Mouse (Mus musculus): ENCODE measurements around the gene 3110082I17Rik. TPM values are rescaled to one million over a fixed set of nuclear protein-coding genes. Genes with fewer than 3 reads are reported as not detected.

3110082I17Rik gene
- total and polyA plus RNA-seq, 3 experiments: 41.2 to 100.0 (median 46.9) TPM

GRCm38 (mm10) chr5:139493690-139494089 is 33.4 kb upstream of the 3110082I17Rik start:
- Histone ChIP-seq H3K4me3 (replicated peaks in 1 of 3; ENCODE audit: low read depth in 2 of 3, low read length in 2 of 3, poor library complexity in 1 of 3) (no peak overlapping the region), H3K9ac (ENCODE audit: insufficient read depth, low read depth) (no peak overlapping the region), H3K36me3 (replicated peaks in 1 of 2; ENCODE audit: control insufficient read depth in 1 of 2, insufficient read depth in 1 of 2, low read length in 1 of 2) (no peaks in the 10 kb centered on the region)

GRCm38 (mm10) chr5:139491348-139491747 is 31.0 kb upstream of the 3110082I17Rik start:
- Histone ChIP-seq H3K9ac (ENCODE audit: insufficient read depth, low read depth) (no peak overlapping the region), H3K4me1 (ENCODE audit: control insufficient read depth in 1 of 2, insufficient read depth in 2 of 2) (peaks cover 0 to 3% of the 10 kb centered on the region in 2 experiments; a peak in 2 of 4 replicates), H3K4me3 (replicated peaks in 1 of 3; ENCODE audit: low read depth in 2 of 3, low read length in 2 of 3, poor library complexity in 1 of 3) (no peak overlapping the region), H3K27ac (ENCODE audit: insufficient read depth, low read depth) (no peak overlapping the region), H3K4me2 (ENCODE audit: insufficient read depth, low read depth, poor library complexity, severe bottlenecking) (no peak overlapping the region), H3K36me3 (replicated peaks in 1 of 2; ENCODE audit: control insufficient read depth in 1 of 2, insufficient read depth in 1 of 2, low read length in 1 of 2) (no peaks in the 10 kb centered on the region), H3K9me3 (replicated peaks; ENCODE audit: low read length) (peaks cover 4% of the 10 kb centered on the region), H3K79me2 (replicated peaks; ENCODE audit: control insufficient read depth, extremely low read depth, insufficient read depth, poor library complexity, severe bottlenecking) (no peaks in the 10 kb centered on the region), H3K27me3 (replicated peaks) (peaks cover 24% of the 10 kb centered on the region)
- TF ChIP-seq ZC3H11A (IDR thresholded peaks at IDR 0.05; ENCODE audit: low read depth, low read length) (no peak), KAT2A (IDR thresholded peaks at IDR 0.05; ENCODE audit: insufficient replicate concordance, low read length) (no peak), POLR2AphosphoS2 (IDR thresholded peaks at IDR 0.05; ENCODE audit: low read depth, low read length) (no peak), POLR2A (IDR thresholded peaks at IDR 0.05; ENCODE audit: low read depth, low read length) (no peak), TCF12 (IDR thresholded peaks at IDR 0.05; ENCODE audit: low read depth, low read length) (no peak), RCOR1 (conservative IDR thresholded peaks at IDR 0.05; ENCODE audit: low read depth, low read length) (no peak), NELFE (IDR thresholded peaks at IDR 0.05; ENCODE audit: low read depth, low read length) (no peak), TBP (conservative IDR thresholded peaks at IDR 0.05; ENCODE audit: low read depth, low read length) (no peak), CHD1 (IDR thresholded peaks at IDR 0.05; ENCODE audit: low read depth, low read length) (no peak), RAD21 (IDR thresholded peaks at IDR 0.05; ENCODE audit: low read depth, low read length) (no peak)
- DNase-seq (ENCODE audit: extremely low read depth): no peak
- in situ Hi-C loops (cut with MboI; ENCODE audit: low pct_ligation_motif_present, low pct_unique_long_range_greater_than_20kb, low sequenced_read_pairs) (no loop called here), dilution Hi-C loops (cut with MboI; ENCODE audit: extremely low pct_ligation_motif_present, extremely low pct_unique_long_range_greater_than_20kb, low sequenced_read_pairs) (no loop called here)

More at GRCm38 (mm10) chr5:139493690-139494089, 33.4 kb upstream of the 3110082I17Rik start:
- dilution Hi-C loops (cut with MboI; ENCODE audit: extremely low pct_ligation_motif_present, extremely low pct_unique_long_range_greater_than_20kb, low sequenced_read_pairs): no loop called here
- peaks cover 38% of the 10 kb centered on the region for H3K27me3 ChIP-seq (replicated peaks)
- DNase-seq (ENCODE audit: extremely low read depth): no peak
- in situ Hi-C loops (cut with MboI; ENCODE audit: low pct_ligation_motif_present, low pct_unique_long_range_greater_than_20kb, low sequenced_read_pairs): no loop called here
- TF ChIP-seq HCFC1 (IDR thresholded peaks at IDR 0.05; ENCODE audit: low read depth, low read length): no peak
- TF ChIP-seq CHD1 (IDR thresholded peaks at IDR 0.05; ENCODE audit: low read depth, low read length): no peak
- TF ChIP-seq MAX (IDR thresholded peaks at IDR 0.05; ENCODE audit: low read length): no peak
- no peak for TF ChIP-seq JUN (IDR thresholded peaks at IDR 0.05; ENCODE audit: insufficient read depth, low read depth, low read length)
- TF ChIP-seq TBP (conservative IDR thresholded peaks at IDR 0.05; ENCODE audit: low read depth, low read length): no peak
- no peak for TF ChIP-seq MYC (IDR thresholded peaks at IDR 0.05; ENCODE audit: low read depth, low read length)
- H3K9me3 ChIP-seq (replicated peaks; ENCODE audit: low read length): peaks cover 3% of the 10 kb centered on the region
- H3K79me2 ChIP-seq (replicated peaks; ENCODE audit: control insufficient read depth, extremely low read depth, insufficient read depth, poor library complexity, severe bottlenecking): no peaks in the 10 kb centered on the region
- peaks cover 0 to 3% of the 10 kb centered on the region in 2 experiments; a peak in 2 of 4 replicates for H3K4me1 ChIP-seq (ENCODE audit: control insufficient read depth in 1 of 2, insufficient read depth in 2 of 2)
- no peak overlapping the region for H3K4me2 ChIP-seq (ENCODE audit: insufficient read depth, low read depth, poor library complexity, severe bottlenecking)
- H3K27ac ChIP-seq (ENCODE audit: insufficient read depth, low read depth): no peak overlapping the region

DNA sequence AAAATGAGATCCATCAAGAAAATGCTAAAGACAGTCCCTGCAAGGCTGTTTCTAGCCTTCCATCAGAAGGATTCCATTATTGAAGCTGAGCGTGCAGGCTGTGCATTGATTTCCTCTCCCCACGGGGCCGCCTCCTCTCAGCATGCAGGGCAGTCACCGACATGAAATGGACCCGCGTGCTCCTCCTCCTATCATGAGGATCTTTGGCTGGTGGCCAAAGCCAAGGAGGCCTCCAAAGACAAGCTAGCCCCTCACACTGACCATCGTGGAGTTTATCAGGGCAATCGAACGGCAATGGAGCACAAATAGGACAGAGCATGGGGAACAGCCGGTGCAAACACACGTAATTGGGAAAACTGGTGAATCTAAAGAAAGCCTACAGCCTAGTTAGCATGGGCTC is 29.8 kb upstream of the 3110082I17Rik start:
- H3K27me3 ChIP-seq (replicated peaks): peaks cover 16% of the 10 kb centered on the region
- in situ Hi-C loops (cut with MboI; ENCODE audit: low pct_ligation_motif_present, low pct_unique_long_range_greater_than_20kb, low sequenced_read_pairs) (no loop called here), dilution Hi-C loops (cut with MboI; ENCODE audit: extremely low pct_ligation_motif_present, extremely low pct_unique_long_range_greater_than_20kb, low sequenced_read_pairs) (no loop called here)
- H3K27ac ChIP-seq (ENCODE audit: insufficient read depth, low read depth): no peak overlapping the region
- H3K79me2 ChIP-seq (replicated peaks; ENCODE audit: control insufficient read depth, extremely low read depth, insufficient read depth, poor library complexity, severe bottlenecking): no peaks in the 10 kb centered on the region
- DNase-seq (ENCODE audit: extremely low read depth): no peak
- TF ChIP-seq SMC3 (IDR thresholded peaks at IDR 0.05; ENCODE audit: low read depth, low read length) (no peak), SIN3A (IDR thresholded peaks at IDR 0.05; ENCODE audit: low read length) (no peak), RAD21 (IDR thresholded peaks at IDR 0.05; ENCODE audit: low read depth, low read length) (no peak), ZMIZ1 (IDR thresholded peaks at IDR 0.05; ENCODE audit: low read depth, low read length) (no peak)
- H3K36me3 ChIP-seq (replicated peaks in 1 of 2; ENCODE audit: control insufficient read depth in 1 of 2, insufficient read depth in 1 of 2, low read length in 1 of 2): no peaks in the 10 kb centered on the region
- H3K9ac ChIP-seq (ENCODE audit: insufficient read depth, low read depth): no peak overlapping the region
- H3K9me3 ChIP-seq (replicated peaks; ENCODE audit: low read length): peaks cover 7% of the 10 kb centered on the region
- no peak overlapping the region for H3K4me3 ChIP-seq (replicated peaks in 1 of 3; ENCODE audit: low read depth in 2 of 3, low read length in 2 of 3, poor library complexity in 1 of 3)
- H3K4me2 ChIP-seq (ENCODE audit: insufficient read depth, low read depth, poor library complexity, severe bottlenecking): no peak overlapping the region
- peaks cover 0 to 3% of the 10 kb centered on the region in 2 experiments; a peak in 2 of 4 replicates for H3K4me1 ChIP-seq (ENCODE audit: control insufficient read depth in 1 of 2, insufficient read depth in 2 of 2)

Measured in CH12.LX (cell line).